Comparison of ENCODE assay signal across 8 mouse cellular contexts in genomic region chr7:142481568-142482255, GRCm38 (mm10). TPM values are rescaled to one million over a fixed set of nuclear protein-coding genes. Genes with fewer than 3 reads are reported as not detected.
DNase-seq lines count a peak whose midpoint lies in the region; ATAC-seq and TF ChIP-seq lines count a peak whose summit lies in the region.

No protein-coding gene starts in this region.

- peak overlapping the region; percentile 7; the same call in 1 of the 2 replicates for H3K27ac ChIP-seq in left cerebral cortex, adult 2 months
- H3K27ac ChIP-seq in embryonic facial prominence, embryonic 14.5 days (replicated peaks; ENCODE audit: low read depth, low read length): peak overlapping the region; percentile 98
- H3K27ac ChIP-seq in heart, embryonic 13.5 days (replicated peaks): peak overlapping the region; percentile 99
- no peak overlapping the region for H3K27ac ChIP-seq in olfactory bulb, adult 2 months (ENCODE audit: insufficient read depth, low read depth, low read length)

- no peak for TF ChIP-seq CTCF in left cerebral cortex, adult 2 months (IDR thresholded peaks at IDR 0.05)
- TF ChIP-seq CTCF in olfactory bulb, adult 2 months (IDR thresholded peaks at IDR 0.05; ENCODE audit: insufficient read depth, low read depth, low read length): no peak

- H3K4me2 ChIP-seq in embryonic facial prominence, embryonic 14.5 days (ENCODE audit: low read depth, low read length): peak overlapping the region; percentile 51
- peak overlapping the region; percentile 62 for H3K4me2 ChIP-seq in heart, embryonic 13.5 days

- H3K36me3 ChIP-seq in embryonic facial prominence, embryonic 14.5 days (ENCODE audit: control insufficient read depth, insufficient read depth, low read length): no peaks in the 10 kb centered on the region
- peaks cover 17% of the 10 kb centered on the region for H3K36me3 ChIP-seq in heart, embryonic 13.5 days

- peak overlapping the region; percentile 64 for H3K9ac ChIP-seq in embryonic facial prominence, embryonic 14.5 days (ENCODE audit: low read depth, low read length)
- peak overlapping the region; percentile 85 for H3K9ac ChIP-seq in heart, embryonic 13.5 days

- no peak for TF ChIP-seq POLR2A in olfactory bulb, adult 2 months (IDR thresholded peaks at IDR 0.05; ENCODE audit: insufficient read depth, low read depth, low read length)

- 2% methylated on average over 9 of the region's 22 CpGs for WGBS in embryonic facial prominence, embryonic 14.5 days
- 2% methylated on average over 22 of the region's 22 CpGs for WGBS in heart, embryonic 13.5 days
- 7% methylated on average over 21 of the region's 22 CpGs for WGBS in olfactory bulb, adult 2 months

- H3K4me3 ChIP-seq in left cerebral cortex, adult 2 months: peak overlapping the region; percentile 26
- H3K4me3 ChIP-seq in embryonic facial prominence, embryonic 14.5 days (ENCODE audit: low read depth, low read length): peak overlapping the region; percentile 23
- peak overlapping the region; percentile 24 for H3K4me3 ChIP-seq in heart, embryonic 13.5 days
- H3K4me3 ChIP-seq in olfactory bulb, adult 2 months (ENCODE audit: insufficient read depth, low read depth, low read length): peak overlapping the region; percentile 24; the same call in 1 of the 2 replicates

- H3K27me3 ChIP-seq in embryonic facial prominence, embryonic 14.5 days (replicated peaks; ENCODE audit: control insufficient read depth, insufficient read depth, low read length): no peaks in the 10 kb centered on the region
- H3K27me3 ChIP-seq in heart, embryonic 13.5 days (replicated peaks): no peaks in the 10 kb centered on the region

- no peaks in the 10 kb centered on the region for H3K9me3 ChIP-seq in embryonic facial prominence, embryonic 14.5 days (ENCODE audit: control insufficient read depth, low read length)
- H3K9me3 ChIP-seq in heart, embryonic 13.5 days: no peaks in the 10 kb centered on the region

- intact Hi-C loops in left cerebral cortex, adult 2 months (cut with DNase I): no loop called here
- intact Hi-C loops in left cerebral cortex, postnatal 14 days (cut with DNase I): no loop called here

- peaks cover 44% of the 10 kb centered on the region for H3K4me1 ChIP-seq in embryonic facial prominence, embryonic 14.5 days (ENCODE audit: control insufficient read depth, insufficient read depth, low read length)
- peaks cover 90% of the 10 kb centered on the region for H3K4me1 ChIP-seq in heart, embryonic 13.5 days
- H3K4me1 ChIP-seq in olfactory bulb, adult 2 months (ENCODE audit: control insufficient read depth, insufficient read depth, low read length): peaks cover 11% of the 10 kb centered on the region

- no peak for DNase-seq in left cerebral cortex, adult 2 months (ENCODE audit: extremely low spot score in 1 of 2, low spot score in 2 of 2)
- no peak for DNase-seq in left cerebral cortex, postnatal 14 days (ENCODE audit: low spot score in 2 of 2)
- DNase-seq in embryonic facial prominence, embryonic 14.5 days (ENCODE audit: low spot score): peak; percentile 96
- DNase-seq in liver: peak; percentile 62
- no peak for DNase-seq in layer of hippocampus, postnatal 14 days (ENCODE audit: low spot score in 2 of 2)
- DNase-seq in frontal cortex, postnatal 14 days (ENCODE audit: low spot score in 2 of 2): no peak

- peak; percentile 80 for ATAC-seq in embryonic facial prominence, embryonic 14.5 days (ENCODE audit: low read depth)
- ATAC-seq in heart, embryonic 13.5 days (ENCODE audit: extremely low read depth, insufficient number of reproducible peaks, low FRiP score, low TSS enrichment): peak; percentile 57

RNA-seq across cellular contexts. Expression of gene Tnnt3, which starts 16.9 kb away (rescaled TPM):
- not detected for total RNA-seq in left cerebral cortex, adult 2 months (2021)
- total RNA-seq in left cerebral cortex, postnatal 14 days (2021): not detected
- 376 and 643 TPM in 2 replicates for polyA plus RNA-seq in embryonic facial prominence, embryonic 14.5 days (2014; fragmentation: Nextera tagmentation; extraction: Ambion mirVana)
- polyA plus RNA-seq in heart, embryonic 13.5 days (2015; fragmentation: Nextera tagmentation; extraction: Ambion mirVana): 4.0 and 5.4 TPM in 2 replicates
- polyA plus RNA-seq in olfactory bulb, adult 2 months (2012; ENCODE audit: insufficient read depth, insufficient read length, low replicate concordance, missing spikeins): not detected in 2 replicates
- total RNA-seq in layer of hippocampus, postnatal 14 days (2021): under 1 TPM; 0.92 to 0.95 TPM

RNA-seq across cellular contexts. Expression of gene Lsp1, which starts 21.1 kb away (rescaled TPM):
- 1 to 10 TPM; 3.4 to 7.1 TPM for total RNA-seq in left cerebral cortex, adult 2 months (2021)
- 1 to 10 TPM; 6.4 to 7.7 TPM for total RNA-seq in left cerebral cortex, postnatal 14 days (2021)
- polyA plus RNA-seq in embryonic facial prominence, embryonic 14.5 days (2014; fragmentation: Nextera tagmentation; extraction: Ambion mirVana): 40.1 and 42.6 TPM in 2 replicates
- 51.0 and 54.6 TPM in 2 replicates for polyA plus RNA-seq in heart, embryonic 13.5 days (2015; fragmentation: Nextera tagmentation; extraction: Ambion mirVana)
- not detected in 2 replicates for polyA plus RNA-seq in olfactory bulb, adult 2 months (2012; ENCODE audit: insufficient read depth, insufficient read length, low replicate concordance, missing spikeins)
- total RNA-seq in layer of hippocampus, postnatal 14 days (2021): 1 to 10 TPM; 4.2 to 4.7 TPM

RNA-seq across cellular contexts. Expression of gene Tnni2, which starts 40.1 kb away (rescaled TPM):
- total RNA-seq in left cerebral cortex, adult 2 months (2021): under 1 TPM in 1 of 2 experiments, not detected in 1; 0.50 TPM
- under 1 TPM in 1 of 2 experiments, not detected in 1; 0.74 TPM for total RNA-seq in left cerebral cortex, postnatal 14 days (2021)
- polyA plus RNA-seq in embryonic facial prominence, embryonic 14.5 days (2014; fragmentation: Nextera tagmentation; extraction: Ambion mirVana): 319 and 564 TPM in 2 replicates
- 34.8 and 41.9 TPM in 2 replicates for polyA plus RNA-seq in heart, embryonic 13.5 days (2015; fragmentation: Nextera tagmentation; extraction: Ambion mirVana)
- not detected in 2 replicates for polyA plus RNA-seq in olfactory bulb, adult 2 months (2012; ENCODE audit: insufficient read depth, insufficient read length, low replicate concordance, missing spikeins)
- total RNA-seq in layer of hippocampus, postnatal 14 days (2021): under 1 TPM in 1 of 2 experiments, not detected in 1; 0.37 TPM

RNA-seq across cellular contexts. Expression of gene Syt8, which starts 47.1 kb away (rescaled TPM):
- not detected for total RNA-seq in left cerebral cortex, adult 2 months (2021)
- total RNA-seq in left cerebral cortex, postnatal 14 days (2021): under 1 TPM in 1 of 2 experiments, not detected in 1; 0.44 TPM
- polyA plus RNA-seq in embryonic facial prominence, embryonic 14.5 days (2014; fragmentation: Nextera tagmentation; extraction: Ambion mirVana): 1.9 and 3.9 TPM in 2 replicates
- 0.19 and 0.41 TPM in 2 replicates for polyA plus RNA-seq in heart, embryonic 13.5 days (2015; fragmentation: Nextera tagmentation; extraction: Ambion mirVana)
- polyA plus RNA-seq in olfactory bulb, adult 2 months (2012; ENCODE audit: insufficient read depth, insufficient read length, low replicate concordance, missing spikeins): not detected in 2 replicates
- total RNA-seq in layer of hippocampus, postnatal 14 days (2021): not detected

RNA-seq across cellular contexts. Expression of gene Mrpl23, which starts 50.8 kb away (rescaled TPM):
- total RNA-seq in left cerebral cortex, adult 2 months (2021): 1 to 10 TPM; 4.7 to 6.7 TPM
- total RNA-seq in left cerebral cortex, postnatal 14 days (2021): 1 to 10 TPM; 4.1 to 8.0 TPM
- polyA plus RNA-seq in embryonic facial prominence, embryonic 14.5 days (2014; fragmentation: Nextera tagmentation; extraction: Ambion mirVana): 30.3 and 33.1 TPM in 2 replicates
- polyA plus RNA-seq in heart, embryonic 13.5 days (2015; fragmentation: Nextera tagmentation; extraction: Ambion mirVana): 15.6 and 17.7 TPM in 2 replicates
- polyA plus RNA-seq in olfactory bulb, adult 2 months (2012; ENCODE audit: insufficient read depth, insufficient read length, low replicate concordance, missing spikeins): not detected in 2 replicates
- 1 to 10 TPM; 4.2 to 5.1 TPM for total RNA-seq in layer of hippocampus, postnatal 14 days (2021)

Comparison
In these comparisons a context has a peak if more than half of its experiments do, and no peak if none do; other contexts are left out.
1. DNase-seq: peak in embryonic facial prominence, embryonic 14.5 days (single experiment) and liver (single experiment); none in left cerebral cortex, adult 2 months (0 of 2), left cerebral cortex, postnatal 14 days (0 of 2), layer of hippocampus, postnatal 14 days (0 of 2) and frontal cortex, postnatal 14 days (0 of 2).
2. Peak in every context shown above with its lines, with median percentiles within 50 percentile points of each other: H3K4me3 ChIP-seq.